Mouse (Mus musculus): ENCODE data around the gene 9130008F23Rik. TPM values are rescaled to one million over a fixed set of nuclear protein-coding genes. Genes with fewer than 3 reads are reported as not detected.

The 9130008F23Rik gene
- total RNA-seq (2021): 0.79 and 1.3 TPM in 2 replicates
- long read RNA-seq: 0 reads

DNA sequence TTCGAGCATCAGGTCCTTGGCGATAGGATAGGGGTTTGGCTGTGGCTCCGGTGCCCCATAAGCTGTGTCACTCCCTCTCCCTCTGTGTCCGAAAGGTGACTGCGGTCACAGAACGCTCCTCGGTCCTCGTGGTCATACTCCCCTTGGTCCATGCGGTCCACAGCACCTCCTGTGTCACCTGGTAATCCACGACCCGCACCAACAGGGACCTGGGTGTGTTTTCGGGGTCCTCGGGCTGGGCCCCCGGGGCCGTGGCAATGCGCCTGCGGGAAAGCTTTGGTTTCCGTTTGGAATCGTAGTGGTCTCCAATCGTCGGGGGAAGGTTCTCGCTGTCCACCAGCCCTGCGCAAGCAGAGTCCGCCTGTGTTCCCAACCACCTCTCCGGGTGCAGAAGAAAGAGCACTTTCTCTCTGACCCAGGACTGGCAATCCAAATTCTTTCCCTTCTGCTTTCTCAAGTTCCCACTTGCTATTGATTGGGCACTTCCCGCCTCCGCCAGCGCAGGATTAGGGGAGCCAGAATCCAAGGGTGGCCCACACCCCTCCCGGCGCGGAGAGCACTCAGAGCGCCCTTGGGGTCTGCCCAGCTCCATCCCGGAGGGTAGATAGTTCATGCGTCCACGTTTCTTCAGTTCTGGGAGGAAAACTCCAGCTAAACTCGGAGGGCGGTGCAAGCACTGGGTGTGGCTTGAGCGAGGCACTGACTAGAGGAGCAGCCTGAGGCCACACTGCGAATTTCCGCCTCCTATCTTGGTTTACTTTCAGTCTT lies at the start of gene 9130008F23Rik:
Gene 9130008F23Rik (minus strand): TSS at position 636 of the 768 bp plus-strand sequence.
- DNase-seq: peak; percentile 53

GRCm38 (mm10) chr17:40915499-40915898 lies 35.1 kb upstream of the 9130008F23Rik start:
- DNase-seq: no peak

DNA sequence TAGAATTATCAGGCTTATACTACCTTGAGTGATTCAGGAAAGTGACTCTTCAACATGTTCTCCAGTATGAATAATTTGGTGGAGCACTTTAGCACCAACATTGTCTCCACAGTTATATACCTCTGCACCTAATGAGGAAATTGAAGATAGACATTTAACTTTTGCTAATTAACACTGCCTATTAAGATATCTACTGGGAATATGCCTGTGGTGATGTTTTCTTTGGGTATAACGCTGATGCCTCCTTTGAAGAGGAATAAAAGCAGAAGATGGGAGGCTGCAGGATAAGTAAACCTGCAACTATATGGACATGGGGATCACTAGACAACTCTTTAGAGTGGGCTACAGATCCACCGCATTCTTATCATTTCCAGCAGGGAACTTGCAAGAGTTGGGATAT lies 33.9 kb upstream of the 9130008F23Rik start, which contains the start of gene Glyatl3:
Gene Glyatl3 (minus strand): TSS at position 101 of the 400 bp plus-strand sequence.
- no peak for DNase-seq

GRCm38 (mm10) chr17:40904721-40905154 lies 24.4 kb upstream of the 9130008F23Rik start:
- DNase-seq: no peak

DNA sequence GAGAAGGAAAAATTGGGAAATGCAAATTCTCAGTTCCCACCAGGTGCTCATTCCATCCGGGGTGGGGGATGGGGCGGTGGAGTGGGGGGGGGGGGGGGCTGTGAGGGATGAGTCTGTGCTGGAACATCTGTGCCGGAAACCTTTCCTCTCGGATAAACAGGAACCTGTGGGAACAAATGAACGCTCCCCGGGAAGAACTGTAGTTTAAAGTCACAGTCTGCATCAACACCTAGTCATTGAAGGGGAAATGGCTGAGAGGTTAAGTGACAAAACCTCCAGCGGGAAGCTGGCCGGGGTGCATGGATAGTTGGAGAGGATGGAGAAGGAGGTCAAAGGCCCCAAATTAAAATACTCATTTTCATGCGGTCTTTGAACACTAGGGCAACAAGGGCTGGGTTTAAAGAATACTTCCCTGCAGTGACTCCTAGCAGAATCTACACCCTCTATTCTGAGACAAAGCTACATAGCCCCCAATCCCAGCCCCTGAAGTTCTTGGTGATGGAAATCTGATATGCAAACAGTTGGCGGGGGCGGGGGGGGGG lies 23.8 kb upstream of the 9130008F23Rik start:
- DNase-seq: no peak

GRCm38 (mm10) chr17:40903345-40903744 lies 23.0 kb upstream of the 9130008F23Rik start:
- no peak for DNase-seq

DNA sequence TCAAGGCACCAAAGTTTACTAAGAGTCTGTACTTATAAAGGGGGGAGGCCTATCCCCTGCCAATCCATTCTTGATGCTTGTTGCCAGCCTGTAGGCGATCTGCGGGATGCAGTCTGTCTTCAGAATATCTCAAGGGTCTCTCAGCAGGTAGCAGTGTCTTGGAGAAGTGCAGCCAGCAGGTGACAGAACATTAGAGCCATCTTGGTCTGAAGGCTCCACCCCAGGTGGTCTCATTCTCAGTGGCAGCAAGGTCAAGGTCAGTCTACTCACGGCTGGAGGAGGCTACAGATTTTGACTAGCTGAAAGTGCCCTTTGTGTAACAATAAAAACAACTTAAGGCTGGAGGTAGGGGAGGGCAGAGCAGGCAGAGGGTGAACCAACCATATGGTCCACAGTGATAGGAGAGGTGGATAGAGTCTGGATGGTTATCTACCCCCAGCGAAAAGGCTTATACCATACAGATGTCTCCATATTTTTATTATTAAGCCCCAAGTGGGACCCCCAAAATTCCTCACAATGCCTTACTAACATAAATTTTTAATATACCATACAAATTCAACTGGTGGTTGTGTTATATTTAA lies 19.5 kb upstream of the 9130008F23Rik start:
- no peak for DNase-seq

GRCm38 (mm10) chr17:40896863-40897262 lies 16.5 kb upstream of the 9130008F23Rik start:
- no peak for DNase-seq

DNA sequence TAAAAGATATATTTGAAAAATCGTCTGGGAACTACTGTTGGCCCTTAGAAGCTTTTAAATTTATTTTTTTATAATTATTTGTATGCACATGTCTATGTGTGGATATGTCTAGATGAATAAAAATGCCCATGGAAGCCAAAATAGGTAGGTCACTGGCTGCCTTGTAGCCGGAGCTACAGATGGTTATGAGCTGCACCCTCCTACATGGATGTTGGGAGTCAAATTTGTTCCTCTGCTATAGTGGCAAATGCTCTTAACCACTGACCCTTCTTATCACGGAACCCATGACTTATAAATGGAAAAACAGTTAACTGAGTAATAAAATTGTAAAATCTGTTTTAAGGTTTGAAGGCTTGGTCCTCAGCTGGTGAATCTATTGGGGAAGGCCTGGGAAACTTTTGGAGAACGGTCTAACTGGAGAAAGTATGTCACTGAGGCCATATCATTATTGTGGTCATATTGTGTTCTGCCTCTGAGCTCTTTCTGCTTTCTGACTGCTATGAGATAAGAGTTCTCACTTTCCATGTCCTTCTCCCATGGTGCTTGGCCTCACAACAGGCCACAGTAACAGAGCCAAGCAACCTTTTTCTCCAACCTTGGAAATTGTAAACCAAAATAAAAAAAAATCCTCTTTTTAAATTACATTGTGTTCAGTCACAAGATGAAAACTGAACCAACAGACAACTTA lies 7.6 kb upstream of the 9130008F23Rik start:
- DNase-seq: no peak

GRCm38 (mm10) chr17:40885155-40885554 lies 4.8 kb upstream of the 9130008F23Rik start:
- no peak for DNase-seq

- no peak for DNase-seq
Measured at GRCm38 (mm10) chr17:40882172-40882571, 1.8 kb upstream of the 9130008F23Rik start.

DNA sequence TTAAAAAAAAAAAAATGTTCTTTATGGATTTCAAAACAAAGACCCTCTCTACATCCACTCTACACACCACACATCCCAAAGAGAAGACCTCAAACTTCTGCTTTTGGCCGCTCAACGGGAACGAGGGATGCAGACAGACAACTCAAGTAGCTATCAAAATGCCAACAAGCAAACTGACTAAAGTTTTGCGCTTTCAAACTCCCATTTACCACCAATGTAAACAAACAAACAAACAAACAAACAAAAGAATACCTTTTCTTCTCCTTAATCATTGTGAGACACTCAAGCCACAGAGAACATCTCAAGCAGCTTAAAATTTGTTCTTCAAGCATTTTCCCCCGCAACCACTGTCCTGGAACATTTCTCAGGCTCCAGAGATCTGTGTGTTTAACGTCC lies 833 bp downstream of the 9130008F23Rik start:
- no peak for DNase-seq

DNA sequence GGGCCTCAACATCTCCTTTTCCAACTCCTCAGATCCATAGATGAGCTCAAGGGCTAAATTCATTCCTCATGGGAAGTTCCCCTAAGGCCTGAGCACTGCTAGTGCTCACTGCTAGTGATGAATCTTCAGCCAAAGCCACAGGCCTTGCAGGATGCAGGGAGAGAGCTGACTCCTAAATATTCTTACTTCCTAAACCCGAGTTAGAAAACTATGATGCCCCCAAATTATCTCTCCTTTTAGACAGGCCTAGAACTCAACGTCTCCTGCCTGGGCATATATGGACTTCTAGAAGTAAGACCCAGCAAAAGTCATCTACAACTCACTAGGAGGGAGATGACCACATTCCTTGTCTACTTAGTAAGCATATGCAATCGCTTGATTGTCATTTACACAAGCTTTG lies 2.6 kb downstream of the 9130008F23Rik start:
- no peak for DNase-seq

GRCm38 (mm10) chr17:40875568-40875967 lies 4.8 kb downstream of the 9130008F23Rik start:
- no peak for DNase-seq

DNA sequence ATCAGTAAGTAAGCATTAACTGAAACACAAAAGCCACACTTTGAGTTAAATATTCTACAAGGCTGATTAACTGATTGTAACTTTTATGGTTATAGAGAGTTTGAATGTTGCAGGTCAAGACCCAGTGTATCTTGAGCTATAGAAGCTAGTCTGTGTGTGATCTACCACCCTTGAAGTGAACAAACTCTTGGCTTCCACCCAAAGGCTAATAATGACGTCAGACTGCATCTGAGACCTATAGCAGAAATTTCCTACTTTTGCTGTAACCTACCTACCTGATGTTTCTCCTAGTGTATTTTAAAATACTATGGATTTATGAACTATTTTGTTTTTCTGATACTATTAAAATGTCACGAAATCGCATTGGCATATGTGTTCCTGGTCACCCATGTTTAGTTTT lies 5.7 kb downstream of the 9130008F23Rik start:
- DNase-seq: no peak

- peak; percentile 2 for DNase-seq
Measured at GRCm38 (mm10) chr17:40873582-40874011, 6.8 kb downstream of the 9130008F23Rik start.

- no peak for DNase-seq
Measured at GRCm38 (mm10) chr17:40872626-40873025, 7.7 kb downstream of the 9130008F23Rik start.

DNA sequence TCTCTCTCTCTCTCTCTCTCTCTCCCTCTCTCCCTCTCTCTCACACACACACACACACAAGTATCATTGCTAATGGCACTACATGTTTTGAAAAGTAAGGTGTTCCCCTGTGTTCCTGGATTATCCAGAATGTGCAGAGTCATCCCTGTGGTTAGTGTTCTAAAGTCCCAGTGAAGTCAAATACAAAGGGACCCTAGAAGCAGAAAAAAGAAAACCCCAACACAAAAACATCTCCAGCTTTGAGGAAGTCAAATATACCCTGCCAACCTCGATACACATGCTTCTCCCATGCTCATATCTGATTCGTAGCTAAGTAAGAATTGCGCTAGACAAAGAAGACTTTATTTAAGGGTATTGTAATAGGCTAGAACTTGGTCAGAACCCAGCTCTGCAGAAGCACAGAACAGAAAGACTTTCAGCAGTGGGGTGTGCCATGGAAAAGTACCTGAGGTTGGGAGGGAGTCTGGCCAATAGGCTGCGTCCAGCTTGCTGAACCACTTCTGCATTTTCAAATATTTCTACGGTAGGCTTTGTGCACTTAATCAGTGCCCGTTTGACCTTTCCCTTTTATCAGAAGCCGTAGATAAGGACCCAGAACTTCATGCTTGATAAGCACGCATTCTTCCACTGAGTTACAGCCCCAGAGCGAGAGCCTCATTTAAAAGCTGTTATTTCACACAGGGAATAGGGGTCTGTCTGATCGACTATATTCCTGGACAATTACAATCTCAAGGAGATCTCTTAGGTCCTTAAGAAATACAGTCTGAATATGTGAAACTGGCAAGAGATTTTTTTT lies 11.2 kb downstream of the 9130008F23Rik start:
- no peak for DNase-seq

DNA sequence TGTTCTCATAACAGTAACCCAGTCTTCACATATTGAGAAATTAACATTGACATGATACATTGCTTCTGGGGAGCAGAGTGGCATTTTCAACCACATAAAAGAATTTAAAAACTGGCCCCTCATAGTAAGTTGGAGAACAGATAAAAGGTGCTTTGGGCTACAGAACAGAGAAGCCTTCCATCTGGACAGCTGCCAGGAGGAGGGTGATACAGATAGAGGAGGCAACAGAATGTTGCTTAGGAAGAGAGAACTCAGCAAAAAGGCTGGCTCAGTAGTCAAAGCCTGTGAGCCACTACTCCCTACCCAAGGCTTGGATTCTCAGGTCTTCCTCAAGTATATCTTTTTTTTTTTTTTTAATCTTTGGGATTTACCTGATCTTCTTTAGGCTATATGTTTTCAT lies 25.3 kb downstream of the 9130008F23Rik start:
- DNase-seq: no peak

DNA sequence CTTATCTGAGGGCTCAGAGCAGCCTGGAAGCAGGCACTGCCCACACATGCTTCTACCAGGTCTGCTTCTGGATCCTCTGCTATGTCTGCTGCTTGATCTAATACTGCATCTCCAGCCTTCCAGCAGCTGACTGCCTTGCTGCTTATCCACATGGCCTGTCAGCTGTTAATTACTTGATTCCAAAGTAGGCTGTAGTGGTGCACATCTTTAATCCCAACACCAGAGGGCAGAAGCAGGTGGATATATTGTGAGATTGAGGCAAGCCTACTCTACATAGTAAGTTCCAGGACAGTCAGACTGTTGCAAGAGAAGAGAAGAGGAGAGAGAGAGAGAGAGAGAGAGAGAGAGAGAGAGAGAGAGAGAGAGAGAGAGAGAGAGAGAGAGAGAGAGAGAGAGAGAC lies 43.1 kb downstream of the 9130008F23Rik start:
- DNase-seq: no peak

DNA sequence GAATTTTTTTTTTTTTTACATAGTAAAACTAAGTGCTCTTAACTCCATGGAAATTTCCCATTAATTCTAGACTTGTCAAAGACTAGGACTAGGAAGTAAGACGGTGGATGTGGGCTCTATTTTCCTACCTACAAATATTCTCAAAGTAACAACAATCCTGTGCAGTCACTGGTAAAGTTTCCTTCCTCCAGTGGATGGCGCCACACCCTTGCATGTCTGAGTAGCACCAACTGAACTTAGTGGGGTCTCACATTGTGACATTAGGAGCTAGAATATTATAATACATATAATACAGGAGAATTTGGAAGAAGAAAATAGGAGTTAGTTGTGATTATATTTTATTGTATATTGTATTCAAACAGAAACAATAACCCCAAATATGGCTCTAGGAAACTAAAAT lies 48.5 kb downstream of the 9130008F23Rik start:
- no peak for DNase-seq
